Mouse (Mus musculus) midbrain, embryonic 13.5 days (tissue): Measurements from ENCODE around the gene Usp42. TPM values are rescaled to one million over a fixed set of nuclear protein-coding genes. Genes with fewer than 3 reads are reported as not detected.

Experiments used
- ATAC-seq: fragments of 200-750 bp; cut with Nextera tagmentation; 2 replicates; pipeline ENCODE4 v1.8.0; 2017; ENCODE audit warnings: mild to moderate bottlenecking, moderate TSS enrichment, moderate library complexity
- H3K27ac ChIP-seq: fragments of 300-500 bp; sonication (generic); 2 replicates; pipeline ENCODE4 v1.5.1; 2015; ENCODE audit warnings: inconsistent platforms, mild to moderate bottlenecking, moderate library complexity
- H3K27me3 ChIP-seq: fragments of 300-500 bp; sonication (generic); 2 replicates; pipeline ENCODE4 v1.6.1; 2015; ENCODE audit warnings: mild to moderate bottlenecking, inconsistent platforms
- H3K36me3 ChIP-seq: fragments of 300-500 bp; sonication (generic); 2 replicates; pipeline ENCODE4 v1.6.1; 2015; ENCODE audit warnings: mild to moderate bottlenecking, inconsistent platforms
- H3K4me1 ChIP-seq: fragments of 300-500 bp; sonication (generic); replicated peaks from 2 replicates; pipeline ENCODE4 v1.6.1; 2015; ENCODE audit warnings: inconsistent platforms
- H3K4me2 ChIP-seq: fragments of 300-500 bp; sonication (generic); replicated peaks from 2 replicates; pipeline ENCODE4 v1.6.1; 2015; ENCODE audit warnings: moderate library complexity, mild to moderate bottlenecking, inconsistent platforms
- H3K4me3 ChIP-seq: fragments of 300-500 bp; sonication (generic); replicated peaks from 2 replicates; pipeline ENCODE4 v1.5.1; 2015; ENCODE audit warnings: mild to moderate bottlenecking, inconsistent platforms
- H3K9ac ChIP-seq: fragments of 300-500 bp; sonication (generic); replicated peaks from 2 replicates; pipeline ENCODE4 v1.6.1; 2015; ENCODE audit warnings: mild to moderate bottlenecking, inconsistent platforms
- H3K9me3 ChIP-seq: fragments of 300-500 bp; sonication (generic); 2 replicates; pipeline ENCODE4 v1.6.1; 2016; ENCODE audit warnings: mild to moderate bottlenecking, inconsistent platforms
- WGBS: fragments of 180-500 bp; shearing (Covaris S2); methylation state at CpG from one replicate; pipeline ENCODE4 v1.1.7; 2015; 5-methylcytosine and 5-hydroxymethylcytosine counted together
- polyA plus RNA-seq: library from polyadenylated mRNA; unstranded; fragments of >200 nt; fragmentation: Nextera tagmentation; extraction: Ambion mirVana; gene quantifications from 2 replicates; pipeline ENCODE4 v1.2.1, GENCODE M21; 2015

Usp42 gene
- polyA plus RNA-seq, 1 experiment from 2014 or later: 32.6 TPM

DNA sequence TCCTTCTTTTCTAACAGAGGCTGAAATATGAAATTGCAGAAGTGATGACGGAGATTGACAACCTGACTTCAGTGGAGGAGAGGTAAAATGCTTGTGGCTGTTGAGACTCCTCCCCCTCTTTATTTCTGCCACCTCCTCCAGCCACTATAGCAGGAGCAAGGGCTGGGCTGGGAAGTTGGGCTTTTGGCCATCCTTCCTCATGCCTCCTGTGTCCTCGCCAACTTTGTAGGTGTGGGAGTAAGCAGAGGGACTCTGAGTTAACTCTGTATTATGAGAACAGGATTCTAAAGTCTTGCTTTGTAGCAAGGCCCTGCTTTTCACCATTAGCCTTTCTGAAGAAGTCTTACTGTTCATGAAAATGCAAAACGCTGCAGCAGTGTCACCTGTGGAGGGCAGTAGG lies 45.6 kb downstream of the Usp42 start:
- Histone ChIP-seq H3K9me3 (no peaks in the 10 kb centered on the region), H3K4me2 (no peak overlapping the region), H3K4me1 (no peaks in the 10 kb centered on the region), H3K9ac (no peak overlapping the region), H3K27ac (no peak overlapping the region), H3K4me3 (no peak overlapping the region), H3K36me3 (peaks cover 17% of the 10 kb centered on the region), H3K27me3 (no peaks in the 10 kb centered on the region)
- no peak for ATAC-seq
- 92% methylated on average over 3 of the region's 3 CpGs for WGBS

DNA sequence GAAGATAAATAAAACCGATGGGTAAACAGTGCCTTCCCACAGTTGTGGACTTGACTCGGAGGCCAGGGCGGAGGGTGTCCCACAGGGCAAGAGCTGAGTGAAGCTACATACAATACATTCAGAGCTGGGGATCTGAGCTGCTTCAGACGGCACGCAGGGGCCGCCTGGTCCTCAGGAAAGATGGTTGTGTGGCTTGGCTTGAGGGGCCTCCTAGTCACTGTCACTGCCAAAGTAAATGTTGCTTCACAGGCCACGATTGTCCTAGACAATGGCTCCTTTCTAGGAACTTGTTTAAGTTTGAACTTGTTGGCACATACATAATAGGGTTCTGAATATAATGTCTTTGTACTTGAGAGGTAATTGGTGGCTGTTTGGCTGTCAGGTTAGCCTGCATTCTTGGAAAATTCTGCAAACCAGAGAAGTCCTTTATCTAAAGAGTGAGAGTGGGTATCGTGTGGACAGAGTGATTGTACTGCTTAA lies 47.1 kb downstream of the Usp42 start:
- H3K9me3 ChIP-seq: no peaks in the 10 kb centered on the region
- H3K4me1 ChIP-seq: no peaks in the 10 kb centered on the region
- no peak overlapping the region for H3K4me2 ChIP-seq
- ATAC-seq: no peak
- peaks cover 15% of the 10 kb centered on the region for H3K36me3 ChIP-seq
- no peak overlapping the region for H3K27ac ChIP-seq
- no peak overlapping the region for H3K9ac ChIP-seq
- H3K4me3 ChIP-seq: no peak overlapping the region
- no peaks in the 10 kb centered on the region for H3K27me3 ChIP-seq
- 77% methylated on average over 8 of the region's 8 CpGs for WGBS

GRCm38 (mm10) chr5:143683696-143684095 lies 48.4 kb downstream of the Usp42 start:
- peaks cover 15% of the 10 kb centered on the region for H3K36me3 ChIP-seq
- H3K27ac ChIP-seq: no peak overlapping the region
- no peak for ATAC-seq
- H3K4me1 ChIP-seq: no peaks in the 10 kb centered on the region
- no peak overlapping the region for H3K4me3 ChIP-seq
- 80% methylated on average over 6 of the region's 6 CpGs for WGBS
- no peak overlapping the region for H3K9ac ChIP-seq
- no peaks in the 10 kb centered on the region for H3K27me3 ChIP-seq
- H3K4me2 ChIP-seq: no peak overlapping the region
- no peaks in the 10 kb centered on the region for H3K9me3 ChIP-seq

DNA sequence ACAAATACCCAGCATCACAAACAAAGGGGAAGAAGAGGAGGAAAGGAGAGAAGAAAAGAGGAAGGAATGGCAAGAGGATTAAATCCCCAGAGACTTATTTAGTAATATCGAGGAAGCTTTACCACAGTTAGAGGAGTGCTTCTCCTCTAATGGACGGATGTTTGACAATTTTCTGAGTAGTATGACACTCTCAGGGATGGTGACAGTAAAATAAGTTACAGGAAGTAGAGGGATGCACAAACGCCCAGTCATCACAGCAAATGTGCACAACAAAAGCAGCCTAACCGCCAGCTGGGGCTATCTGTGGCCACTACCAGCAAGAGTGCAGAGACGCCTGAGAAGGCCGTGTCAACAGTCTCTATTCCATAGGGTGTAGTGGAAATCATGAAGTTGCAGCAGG lies 52.4 kb downstream of the Usp42 start:
- Histone ChIP-seq H3K4me1 (no peaks in the 10 kb centered on the region), H3K27me3 (no peaks in the 10 kb centered on the region)
- WGBS: 63% methylated on average over 6 of the region's 6 CpGs

DNA sequence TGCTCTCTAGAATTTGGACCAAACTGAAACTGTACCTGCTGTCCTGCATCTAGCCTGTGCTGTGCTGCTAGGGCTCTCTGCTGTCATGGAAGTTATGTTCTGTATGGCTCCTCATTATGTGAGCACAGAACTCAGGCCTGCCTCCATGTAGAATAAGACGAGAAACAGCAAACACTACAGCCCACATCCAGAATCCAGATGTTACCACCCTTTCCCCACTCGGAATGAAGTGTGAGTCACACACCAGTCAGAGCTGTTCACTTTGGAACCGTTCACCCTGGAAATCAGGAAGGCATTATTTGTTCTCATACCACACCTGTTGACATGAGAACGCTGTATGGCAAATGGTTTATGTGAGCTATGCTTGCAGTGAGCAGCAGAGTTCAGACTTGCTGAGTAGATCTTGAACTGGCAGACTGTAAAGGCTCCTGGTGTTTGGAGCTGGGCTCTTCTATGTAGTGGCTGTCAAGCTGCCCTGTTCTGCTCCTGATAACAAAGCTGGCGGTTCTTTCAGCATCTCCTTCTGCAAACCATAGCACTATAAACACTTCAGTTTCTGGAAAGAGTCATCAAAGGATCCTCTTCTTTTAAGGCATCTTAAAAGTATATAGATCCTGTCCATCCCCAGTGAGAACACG lies 53.3 kb downstream of the Usp42 start:
- Histone ChIP-seq H3K4me2 (no peak overlapping the region), H3K9me3 (no peaks in the 10 kb centered on the region), H3K4me1 (no peaks in the 10 kb centered on the region), H3K36me3 (no peaks in the 10 kb centered on the region), H3K27me3 (no peaks in the 10 kb centered on the region), H3K27ac (no peak overlapping the region), H3K9ac (no peak overlapping the region), H3K4me3 (no peak overlapping the region)
- ATAC-seq: no peak
- 88% methylated on average over 6 of the region's 6 CpGs for WGBS

More for the DNA sequence above, 52.4 kb downstream of the Usp42 start:
- no peak overlapping the region for H3K4me2 ChIP-seq
- H3K9ac ChIP-seq: no peak overlapping the region
- H3K9me3 ChIP-seq: no peaks in the 10 kb centered on the region
- no peak overlapping the region for H3K27ac ChIP-seq
- no peak for ATAC-seq
- H3K4me3 ChIP-seq: no peak overlapping the region
- H3K36me3 ChIP-seq: no peaks in the 10 kb centered on the region

- no peak overlapping the region for H3K27ac ChIP-seq
- H3K27me3 ChIP-seq: no peaks in the 10 kb centered on the region
- no peak overlapping the region for H3K4me2 ChIP-seq
- H3K36me3 ChIP-seq: no peaks in the 10 kb centered on the region
- H3K4me3 ChIP-seq: no peak overlapping the region
- no peaks in the 10 kb centered on the region for H3K9me3 ChIP-seq
- 75% methylated on average over 4 of the region's 4 CpGs for WGBS
- H3K9ac ChIP-seq: no peak overlapping the region
- no peaks in the 10 kb centered on the region for H3K4me1 ChIP-seq
- ATAC-seq: no peak
Measured at GRCm38 (mm10) chr5:143677363-143677762, 54.7 kb downstream of the Usp42 start.

DNA sequence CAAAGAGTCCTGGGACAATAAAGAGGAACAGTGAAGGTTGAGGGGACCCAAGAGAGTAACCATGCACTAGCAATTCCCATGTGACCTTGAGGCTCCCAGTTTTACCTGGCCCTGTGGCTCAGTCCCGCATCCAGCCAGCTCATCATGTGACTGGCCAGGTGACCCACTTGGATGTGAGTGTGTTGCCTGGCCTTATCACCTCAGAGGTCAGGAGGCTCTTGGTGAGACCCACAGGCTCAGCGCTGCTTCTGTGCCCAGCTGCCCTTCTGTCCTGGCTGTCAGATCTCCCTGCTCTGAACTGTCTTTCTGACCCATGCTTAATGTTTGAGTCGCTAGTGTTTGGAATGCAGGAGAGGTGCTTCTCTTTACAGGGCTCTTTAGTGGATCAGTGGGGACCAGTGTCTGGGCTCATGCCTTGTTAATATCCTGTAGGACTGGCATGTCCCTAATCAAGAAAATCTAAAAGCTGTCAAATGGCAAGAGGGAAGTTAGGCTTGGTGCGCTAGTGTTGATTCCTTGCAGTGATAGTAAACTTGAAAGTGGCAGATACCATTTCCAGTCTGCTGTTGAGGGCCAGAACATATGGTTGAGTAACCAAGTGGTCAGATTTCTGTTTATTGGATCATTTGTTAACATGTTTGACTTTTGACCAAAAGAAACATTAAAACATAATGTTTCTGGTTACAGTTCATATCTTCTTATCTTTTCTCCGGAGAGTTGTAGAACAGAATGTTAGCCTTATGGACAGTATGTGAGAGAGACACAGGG lies 55.7 kb downstream of the Usp42 start:
- H3K36me3 ChIP-seq: no peaks in the 10 kb centered on the region
- 89% methylated on average over 5 of the region's 5 CpGs for WGBS

GRCm38 (mm10) chr5:143674576-143674975 lies 57.5 kb downstream of the Usp42 start:
- Histone ChIP-seq H3K4me1 (no peaks in the 10 kb centered on the region), H3K4me3 (no peak overlapping the region), H3K36me3 (no peaks in the 10 kb centered on the region), H3K27me3 (no peaks in the 10 kb centered on the region), H3K4me2 (no peak overlapping the region), H3K9me3 (no peaks in the 10 kb centered on the region), H3K27ac (no peak overlapping the region), H3K9ac (no peak overlapping the region)
- no peak for ATAC-seq
- 85% methylated on average over 5 of the region's 5 CpGs for WGBS

More for the DNA sequence above, 55.7 kb downstream of the Usp42 start:
- no peaks in the 10 kb centered on the region for H3K27me3 ChIP-seq
- H3K4me2 ChIP-seq: no peak overlapping the region
- no peak overlapping the region for H3K27ac ChIP-seq
- no peak for ATAC-seq
- H3K9ac ChIP-seq: no peak overlapping the region
- H3K4me1 ChIP-seq: no peaks in the 10 kb centered on the region
- H3K9me3 ChIP-seq: no peaks in the 10 kb centered on the region
- no peak overlapping the region for H3K4me3 ChIP-seq

DNA sequence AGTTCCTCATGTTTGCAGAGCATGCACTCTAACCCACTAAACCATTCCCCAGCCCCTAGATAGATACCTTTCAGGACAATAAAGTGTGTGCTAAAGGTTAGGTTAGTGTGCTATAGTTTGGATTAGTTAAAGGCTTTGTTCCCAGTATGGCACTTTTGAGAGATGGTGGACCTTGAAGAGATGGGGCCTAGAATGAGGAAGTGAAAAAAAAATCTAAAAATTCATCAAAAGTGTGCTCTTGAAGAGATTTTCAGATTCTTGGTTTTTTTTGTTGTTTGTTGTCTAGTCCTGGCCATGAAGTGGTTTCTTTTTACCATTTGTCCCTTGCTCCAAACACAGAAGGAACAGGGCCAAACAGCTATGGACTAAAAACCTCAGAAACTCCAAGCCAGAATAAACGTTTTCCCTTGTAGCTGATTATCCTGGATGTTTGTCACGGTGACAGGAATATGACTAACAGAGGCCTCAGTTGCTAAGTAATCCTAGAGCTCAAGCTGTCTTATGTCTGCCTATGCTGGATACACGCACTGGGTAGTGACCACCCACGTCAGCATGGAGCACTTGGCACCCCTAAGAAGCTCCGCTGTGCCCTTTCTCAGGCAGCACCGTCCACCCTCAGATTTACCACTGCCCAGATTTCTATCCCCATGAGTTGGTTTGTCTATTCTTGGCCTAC lies 61.2 kb downstream of the Usp42 start:
- H3K27me3 ChIP-seq: no peaks in the 10 kb centered on the region
- H3K4me2 ChIP-seq: no peak overlapping the region
- H3K9me3 ChIP-seq: no peaks in the 10 kb centered on the region
- no peak for ATAC-seq
- no peak overlapping the region for H3K9ac ChIP-seq
- 87% methylated on average over 6 of the region's 6 CpGs for WGBS
- no peaks in the 10 kb centered on the region for H3K36me3 ChIP-seq
- no peak overlapping the region for H3K4me3 ChIP-seq
- H3K27ac ChIP-seq: no peak overlapping the region
- peaks cover 6% of the 10 kb centered on the region; the same call in 1 of the 2 replicates for H3K4me1 ChIP-seq

DNA sequence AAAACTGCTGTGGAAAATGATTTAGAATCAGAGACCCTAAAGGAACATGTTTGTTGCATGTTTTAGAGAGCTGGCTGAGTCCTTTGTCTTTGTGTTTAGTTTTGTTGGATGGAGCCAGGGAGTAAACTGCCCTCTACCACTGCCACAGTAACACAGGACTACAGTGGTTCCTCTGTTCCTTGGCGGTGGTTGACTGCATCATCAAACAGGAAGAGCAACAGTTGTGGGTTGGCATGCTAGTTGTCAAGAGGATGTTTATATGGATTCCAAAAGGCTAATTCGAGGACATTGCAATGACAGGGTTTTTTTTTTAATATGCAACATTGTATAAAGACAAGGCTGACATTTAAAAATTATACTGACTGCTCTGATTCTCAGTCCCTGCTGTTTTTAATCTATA lies 62.2 kb downstream of the Usp42 start:
- WGBS: 86% methylated on average over 2 of the region's 2 CpGs
- Histone ChIP-seq H3K27me3 (no peaks in the 10 kb centered on the region), H3K27ac (no peak overlapping the region), H3K4me2 (no peak overlapping the region), H3K4me3 (no peak overlapping the region), H3K9ac (no peak overlapping the region), H3K9me3 (no peaks in the 10 kb centered on the region), H3K4me1 (peaks cover 6% of the 10 kb centered on the region; the same call in 1 of the 2 replicates), H3K36me3 (no peaks in the 10 kb centered on the region)
- ATAC-seq: no peak

DNA sequence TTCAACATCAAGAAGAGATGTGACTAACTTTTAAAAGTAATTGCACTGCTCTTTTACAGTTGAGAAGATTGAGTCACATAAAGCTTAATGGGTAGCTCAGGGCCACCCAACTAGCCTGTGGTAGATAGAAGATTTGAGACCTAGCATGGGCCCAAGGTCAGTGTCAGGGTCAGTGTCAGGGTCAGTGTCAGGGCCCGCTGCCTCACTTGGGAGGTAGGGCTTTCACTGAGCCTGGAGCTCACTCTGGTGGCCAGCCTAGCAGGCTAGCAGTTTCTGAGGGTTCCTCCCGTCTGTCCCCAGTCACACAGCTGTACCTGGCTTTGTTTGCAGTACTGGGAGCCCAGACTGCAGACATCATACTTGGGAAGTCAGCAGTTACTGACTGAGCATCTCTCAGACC lies 62.7 kb downstream of the Usp42 start:
- no peak overlapping the region for H3K9ac ChIP-seq
- 47% methylated on average over 2 of the region's 2 CpGs for WGBS
- peaks cover 6% of the 10 kb centered on the region; the same call in 1 of the 2 replicates for H3K4me1 ChIP-seq
- no peaks in the 10 kb centered on the region for H3K27me3 ChIP-seq
- H3K36me3 ChIP-seq: no peaks in the 10 kb centered on the region
- ATAC-seq: no peak
- no peaks in the 10 kb centered on the region for H3K9me3 ChIP-seq
- no peak overlapping the region for H3K4me3 ChIP-seq
- 0 out of 2 replicates have a peak overlapping the region, but pooled peaks have one; percentile 2 for H3K27ac ChIP-seq
- no peak overlapping the region for H3K4me2 ChIP-seq

- WGBS: 46% methylated on average over 2 of the region's 2 CpGs
Measured at GRCm38 (mm10) chr5:143668884-143669283, 63.2 kb downstream of the Usp42 start.

More at GRCm38 (mm10) chr5:143668884-143669283, 63.2 kb downstream of the Usp42 start:
- H3K9me3 ChIP-seq: no peaks in the 10 kb centered on the region
- H3K4me2 ChIP-seq: no peak overlapping the region
- H3K9ac ChIP-seq: no peak overlapping the region
- H3K4me1 ChIP-seq: peaks cover 6% of the 10 kb centered on the region; the same call in 1 of the 2 replicates
- ATAC-seq: peak; percentile 82
- H3K27me3 ChIP-seq: no peaks in the 10 kb centered on the region
- no peak overlapping the region for H3K27ac ChIP-seq
- H3K36me3 ChIP-seq: no peaks in the 10 kb centered on the region
- H3K4me3 ChIP-seq: no peak overlapping the region
